Mouse (Mus musculus) bone marrow, adult 2 months (tissue): ENCODE data around the gene Tm4sf5. TPM values are rescaled to one million over a fixed set of nuclear protein-coding genes. Genes with fewer than 3 reads are reported as not detected.

Source experiments
- H3K27ac ChIP-seq: fragments of 200-500 bp; 2 replicates; pipeline ENCODE4 v1.5.1; 2012; ENCODE audit warnings: low read depth, mild to moderate bottlenecking, control low read depth, inconsistent platforms, low read length; ENCODE audit not compliant: control insufficient read depth, poor library complexity, insufficient read depth
- H3K4me1 ChIP-seq: fragments of 200-500 bp; 2 replicates; pipeline ENCODE4 v1.6.1; 2011; ENCODE audit warnings: low read length; ENCODE audit not compliant: control insufficient read depth, insufficient read depth
- H3K4me3 ChIP-seq: fragments of 200-500 bp; replicated peaks from 2 replicates; pipeline ENCODE3; 2011; ENCODE audit warnings: mild to moderate bottlenecking, low read depth, low read length, control low read depth; ENCODE audit not compliant: control insufficient read depth
- CTCF ChIP-seq: fragments of 200-500 bp; IDR thresholded peaks from 2 replicates; pipeline ENCODE4 v1.5.1; 2011; ENCODE audit warnings: low read length, control low read depth; ENCODE audit not compliant: control insufficient read depth, insufficient read depth
- POLR2A ChIP-seq: fragments of 200-500 bp; IDR thresholded peaks from 2 replicates; pipeline ENCODE4 v1.6.1; 2011; ENCODE audit warnings: low read depth, mild to moderate bottlenecking, control low read depth, low read length, borderline replicate concordance; ENCODE audit not compliant: control insufficient read depth
- WGBS: fragments of 180-500 bp; shearing (Covaris S2); methylation state at CpG from one replicate; pipeline ENCODE4 v1.1.7; 2018; 5-methylcytosine and 5-hydroxymethylcytosine counted together
- polyA plus RNA-seq: library from polyadenylated mRNA; stranded (reverse); fragments of >200 nt; gene quantifications from 2 replicates; pipeline ENCODE4 v1.2.4, GENCODE M21; 2011; ENCODE audit warnings: low replicate concordance; ENCODE audit not compliant: missing spikeins, insufficient read depth, insufficient read length

Tm4sf5 gene
- polyA plus RNA-seq, 1 experiment, result not detected

DNA sequence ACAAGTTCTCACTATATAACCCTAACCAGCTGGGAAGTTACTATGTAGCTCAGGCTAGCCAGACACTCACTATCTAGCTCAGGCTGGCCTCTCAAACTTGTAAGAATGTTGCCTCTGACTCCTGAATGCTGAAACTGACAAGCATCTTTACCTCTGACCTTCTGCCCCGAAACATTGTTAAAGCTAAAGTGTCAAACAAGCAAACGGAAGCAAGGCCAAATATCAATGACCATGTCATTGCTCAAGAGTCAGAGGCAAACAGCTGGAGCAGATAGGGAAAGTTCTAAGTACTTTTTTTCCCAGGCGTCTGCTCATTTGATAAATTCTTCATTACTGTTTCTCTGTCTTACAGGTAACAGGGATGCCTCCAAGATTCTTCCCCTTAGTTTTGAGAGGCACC lies 3.0 kb upstream of the Tm4sf5 start:
- H3K4me1 ChIP-seq, result no peaks in the 10 kb centered on the region
- no peak overlapping the region for H3K4me3 ChIP-seq
- 72% methylated on average over 3 of the region's 3 CpGs for WGBS
- no peak overlapping the region for H3K27ac ChIP-seq
- TF ChIP-seq CTCF (no peak), POLR2A (no peak)

DNA sequence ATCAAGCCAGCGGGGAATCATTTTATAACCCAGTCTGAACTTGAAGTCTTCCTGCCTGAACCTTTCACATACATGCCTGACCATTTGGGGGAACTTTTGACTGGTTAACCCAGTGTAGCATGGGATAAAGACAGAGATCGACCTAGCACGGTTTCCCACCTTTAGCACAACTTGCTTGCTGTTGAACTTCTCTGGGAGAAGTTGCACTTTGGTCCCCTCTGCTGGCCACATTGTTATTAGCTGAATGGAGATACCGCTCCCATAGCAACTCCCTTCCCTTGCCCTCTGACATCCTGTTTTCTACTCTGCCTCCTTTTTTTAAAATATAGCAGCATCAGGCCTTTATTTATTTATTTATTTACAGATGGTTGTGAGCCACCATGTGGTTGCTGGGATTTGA lies 1.3 kb downstream of the Tm4sf5 start:
- TF ChIP-seq CTCF (peak; percentile 57), POLR2A (no peak)
- no peak overlapping the region for H3K27ac ChIP-seq
- no peak overlapping the region for H3K4me3 ChIP-seq
- 22% methylated on average over 4 of the region's 4 CpGs for WGBS
- no peaks in the 10 kb centered on the region for H3K4me1 ChIP-seq

DNA sequence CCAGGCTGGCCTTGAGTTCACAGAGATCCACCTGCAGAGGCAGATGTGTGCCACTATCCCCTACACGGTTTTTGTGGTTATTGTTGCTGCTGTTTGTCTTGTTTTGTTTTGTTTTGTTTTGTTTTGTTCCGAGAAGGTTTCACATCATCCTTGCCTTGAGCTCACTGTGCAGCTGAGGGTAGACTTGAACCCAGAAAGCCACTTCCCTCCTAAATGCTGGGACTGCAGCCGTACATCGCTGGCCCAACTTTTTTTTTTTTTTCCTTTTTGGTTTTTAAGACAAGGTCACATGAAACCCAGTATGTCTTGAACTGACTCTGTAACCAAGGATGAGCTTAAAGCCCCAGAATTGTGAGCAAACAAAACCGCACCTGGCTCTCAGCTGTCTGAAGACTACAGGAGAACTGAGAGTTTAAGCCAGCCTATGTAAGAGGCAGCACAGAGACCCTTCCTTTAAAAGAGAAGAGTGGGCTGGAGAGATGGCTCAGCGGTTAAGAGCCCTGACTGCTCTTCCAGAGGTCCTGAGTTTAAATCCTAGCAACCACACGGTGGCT lies 2.0 kb downstream of the Tm4sf5 start:
- no peaks in the 10 kb centered on the region for H3K4me1 ChIP-seq
- no peak overlapping the region for H3K4me3 ChIP-seq
- TF ChIP-seq CTCF, result no peak
- TF ChIP-seq POLR2A, result no peak
- 73% methylated on average over 7 of the region's 7 CpGs for WGBS
- no peak overlapping the region for H3K27ac ChIP-seq

DNA sequence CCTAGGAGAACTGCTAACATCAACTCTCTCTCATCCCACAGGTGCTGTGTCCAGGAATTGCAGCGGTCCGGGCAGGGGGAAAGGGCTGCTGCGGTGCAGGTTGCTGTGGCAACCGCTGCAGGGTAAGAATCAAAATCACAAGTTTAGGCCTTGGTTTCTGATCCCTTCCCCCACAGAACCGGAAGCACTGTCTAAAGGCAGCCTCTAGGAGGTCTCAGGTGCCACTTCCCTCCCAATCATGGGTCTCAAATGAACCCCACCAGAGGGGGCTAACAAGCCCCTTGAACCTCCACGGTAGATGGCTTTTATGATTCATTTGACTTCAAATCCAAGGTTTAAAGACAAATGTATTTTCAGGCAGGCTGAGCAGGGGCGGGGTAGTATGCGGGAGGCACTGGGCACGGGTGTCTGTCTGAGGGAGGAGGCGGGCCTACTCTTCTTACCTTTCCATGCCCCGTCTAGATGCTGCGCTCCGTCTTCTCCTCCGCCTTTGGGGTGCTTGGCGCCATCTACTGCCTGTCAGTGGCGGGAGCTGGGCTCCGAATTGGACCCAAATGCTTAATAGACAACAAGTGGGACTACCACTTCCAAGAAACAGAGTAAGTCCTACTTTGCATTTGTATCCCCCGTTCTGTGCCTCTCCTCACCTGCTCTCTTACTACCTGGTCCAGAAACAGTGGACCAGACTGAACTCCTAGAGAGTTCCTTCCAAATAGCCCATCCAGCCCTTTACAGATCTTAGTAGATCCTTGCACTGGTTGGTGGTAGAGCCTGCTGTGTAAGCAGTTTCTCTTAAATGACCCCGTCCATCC lies 4.9 kb downstream of the Tm4sf5 start:
- H3K4me3 ChIP-seq, result no peak overlapping the region
- TF ChIP-seq CTCF, result peak; percentile 71
- no peak for TF ChIP-seq POLR2A
- 16% methylated on average over 19 of the region's 19 CpGs for WGBS

DNA sequence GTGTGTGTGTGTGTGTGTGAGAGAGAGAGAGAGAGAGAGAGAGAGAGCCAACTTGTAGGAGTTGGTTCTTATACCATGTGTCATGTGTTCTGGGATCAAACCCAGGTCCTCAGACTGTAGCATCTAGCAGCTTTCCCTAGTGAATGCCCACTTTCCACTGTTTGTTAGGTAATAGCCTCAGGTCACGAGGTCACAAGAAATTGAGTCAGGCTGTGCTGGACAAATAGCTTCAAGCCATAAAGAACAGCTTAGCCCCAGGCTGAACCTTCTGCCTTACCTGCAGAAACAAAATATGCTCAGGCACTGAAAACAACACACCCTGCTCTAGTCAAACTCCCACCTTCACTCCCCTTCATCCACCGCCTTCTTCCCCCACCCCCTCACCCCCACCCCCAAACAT lies 6.2 kb downstream of the Tm4sf5 start:
- Histone ChIP-seq H3K27ac (no peak overlapping the region), H3K4me3 (no peak overlapping the region), H3K4me1 (no peaks in the 10 kb centered on the region)
- 69% methylated on average over 2 of the region's 2 CpGs for WGBS
- TF ChIP-seq POLR2A (no peak), CTCF (no peak)

More for the DNA sequence above, 4.9 kb downstream of the Tm4sf5 start:
- no peaks in the 10 kb centered on the region for H3K4me1 ChIP-seq
- no peak overlapping the region for H3K27ac ChIP-seq

DNA sequence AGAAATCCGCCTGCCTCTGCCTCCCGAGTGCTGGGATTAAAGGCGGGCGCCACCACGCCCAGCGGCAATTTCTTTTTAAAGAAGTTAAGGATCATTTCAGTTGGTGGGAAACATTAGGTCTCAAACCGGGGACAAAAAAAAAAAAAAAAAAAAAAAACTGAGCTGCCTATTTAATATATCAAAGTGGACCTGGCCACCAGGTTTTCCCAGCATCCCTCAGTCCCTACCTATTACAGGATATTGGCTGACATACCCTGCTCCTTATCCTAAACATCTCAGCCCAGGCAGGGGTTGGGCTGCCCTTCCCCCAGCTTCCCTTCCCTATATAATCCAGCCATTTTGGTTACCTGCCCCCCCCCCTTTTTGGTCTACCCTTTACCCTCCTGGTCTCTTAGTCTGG lies 6.8 kb downstream of the Tm4sf5 start:
- WGBS, result 76% methylated on average over 7 of the region's 7 CpGs
- Histone ChIP-seq H3K4me3 (no peak overlapping the region), H3K4me1 (no peaks in the 10 kb centered on the region), H3K27ac (no peak overlapping the region)
- TF ChIP-seq CTCF, result no peak
- no peak for TF ChIP-seq POLR2A

DNA sequence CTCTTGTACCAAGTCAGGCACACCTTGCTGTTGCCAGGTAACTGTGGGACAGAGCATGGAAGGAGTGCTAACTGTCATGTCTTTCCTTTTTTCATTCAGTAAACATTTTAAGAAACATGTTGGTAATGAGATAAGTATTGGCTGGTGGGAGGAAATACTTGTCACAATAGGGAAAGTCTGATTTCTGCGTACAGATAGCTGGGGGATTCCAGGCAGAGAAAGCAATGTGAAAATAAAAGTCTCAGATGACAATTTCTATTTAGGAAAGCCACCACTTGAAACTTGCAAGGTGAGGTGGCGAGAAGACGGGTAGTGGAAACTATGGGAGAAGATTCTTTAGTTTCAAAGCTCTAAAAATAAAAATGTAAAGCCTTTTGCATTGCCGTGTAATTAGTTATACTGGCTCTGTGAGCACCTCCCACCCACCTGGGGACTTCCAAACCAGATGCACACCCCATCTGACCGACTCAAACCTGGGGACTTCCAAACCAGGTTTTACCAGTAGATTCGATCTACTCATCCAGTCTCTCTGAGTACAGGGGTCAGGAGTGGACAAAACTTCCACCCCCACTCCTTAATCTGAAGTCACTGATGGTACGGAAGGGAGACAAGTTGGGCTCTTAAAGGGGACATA lies 7.8 kb downstream of the Tm4sf5 start:
- TF ChIP-seq POLR2A, result no peak
- TF ChIP-seq CTCF, result no peak
- Histone ChIP-seq H3K27ac (no peak overlapping the region), H3K4me1 (no peaks in the 10 kb centered on the region), H3K4me3 (no peak overlapping the region)
- 63% methylated on average over 7 of the region's 7 CpGs for WGBS

DNA sequence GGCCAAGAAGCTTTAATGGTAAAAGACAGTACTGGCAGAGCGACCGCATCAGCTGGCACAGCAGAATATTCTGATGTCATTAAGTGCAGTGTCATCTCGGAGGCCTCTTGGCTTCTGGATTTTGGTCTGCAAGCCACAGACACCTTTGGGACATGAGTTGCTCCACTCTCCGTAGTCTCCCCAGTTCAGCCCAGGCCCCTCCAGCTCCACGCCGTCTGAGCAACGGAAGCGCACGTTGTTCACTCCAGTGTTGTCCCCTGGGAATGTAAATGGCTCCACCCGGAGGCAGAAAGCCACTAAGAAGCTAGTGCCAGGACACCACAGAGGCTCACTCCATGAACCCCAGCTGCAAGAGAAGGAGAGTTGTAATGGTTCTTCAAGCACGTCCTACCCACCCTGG lies 8.5 kb downstream of the Tm4sf5 start:
- TF ChIP-seq CTCF (no peak), POLR2A (no peak)
- Histone ChIP-seq H3K4me1 (no peaks in the 10 kb centered on the region), H3K27ac (no peak overlapping the region), H3K4me3 (no peak overlapping the region)
- WGBS, result 66% methylated on average over 11 of the region's 11 CpGs
